Mouse (Mus musculus): ENCODE measurements around the gene Nexmif.

DNA sequence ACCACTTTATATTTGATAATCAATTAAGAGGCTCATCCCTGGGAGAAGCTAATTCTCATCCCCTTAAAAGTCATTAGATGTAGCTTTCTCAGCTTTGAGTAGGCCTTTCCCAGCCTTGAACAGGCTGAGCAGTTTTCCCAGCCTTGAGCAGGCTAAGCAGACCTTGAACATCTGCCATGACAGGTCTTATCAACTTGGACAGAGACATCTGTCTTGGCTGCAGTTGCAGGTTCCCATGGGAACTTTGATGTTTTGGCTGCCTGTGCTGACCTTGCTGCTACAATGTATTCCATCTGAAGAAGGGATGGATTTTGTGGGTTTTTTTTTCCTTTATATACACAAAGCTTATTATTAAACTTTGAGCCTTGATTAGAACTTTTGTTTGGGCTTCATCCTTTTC is 160.7 kb downstream of the Nexmif start:
- no peak for TF ChIP-seq POLR2A (IDR thresholded peaks at IDR 0.05; ENCODE audit: extremely low read depth, insufficient read depth, low read length)
- no peak for TF ChIP-seq CTCF (IDR thresholded peaks at IDR 0.05; ENCODE audit: low read depth, low read length)

Data from liver, adult 2 months (tissue).